In genomic region chr7:127923714-127924113, GRCm38 (mm10) we compare ENCODE assay signal across 29 mouse cellular contexts. TPM values are rescaled to one million over a fixed set of nuclear protein-coding genes. Genes with fewer than 3 reads are reported as not detected.
DNase-seq lines count a peak whose midpoint lies in the region; ATAC-seq and TF ChIP-seq lines count a peak whose summit lies in the region.
"Had no signal": no experiment of that assay in that cellular context is flagged by ENCODE, and none has a peak within 500 bp of the region (broad histone marks: within the 10 kb centered on the region; RNA-seq: fewer than 3 reads in every experiment).

No protein-coding gene starts in this region.

- WGBS in kidney, embryonic 16.5 days: 91% methylated on average over 5 of the region's 5 CpGs
- 66% methylated on average over 5 of the region's 5 CpGs for WGBS in lung, postnatal 0 days
- WGBS in heart, embryonic 10.5 days: 88% methylated on average over 5 of the region's 5 CpGs

- H3K4me1 ChIP-seq in kidney, embryonic 16.5 days (ENCODE audit: insufficient read depth, low read length): peaks cover 35% of the 10 kb centered on the region
- H3K4me1 ChIP-seq in lung, postnatal 0 days (ENCODE audit: insufficient read depth, low read depth, low read length): peaks cover 4% of the 10 kb centered on the region; the same call in 1 of the 2 replicates
- peaks cover 7% of the 10 kb centered on the region; the same call in 1 of the 2 replicates for H3K4me1 ChIP-seq in heart, embryonic 10.5 days
- H3K4me1 ChIP-seq: neural tube, embryonic 13.5 days had no signal

- H3K36me3 ChIP-seq in kidney, embryonic 16.5 days (ENCODE audit: insufficient read depth, low read length): peaks cover 25% of the 10 kb centered on the region
- H3K36me3 ChIP-seq in lung, postnatal 0 days (ENCODE audit: insufficient read depth, low read length): 0 out of 2 replicates have a peak, but pooled peaks cover 12% of the 10 kb centered on the region
- H3K36me3 ChIP-seq in heart, embryonic 10.5 days: peaks cover 61% of the 10 kb centered on the region

- no peak overlapping the region for H3K4me3 ChIP-seq in kidney, embryonic 16.5 days (ENCODE audit: low read length)
- no peak overlapping the region for H3K4me3 ChIP-seq in lung, postnatal 0 days (ENCODE audit: low read depth, low read length)
- no peak overlapping the region for H3K4me3 ChIP-seq in heart, embryonic 10.5 days
- H3K4me3 ChIP-seq: forebrain, embryonic 10.5 days; heart, embryonic 12.5 days; hindbrain, embryonic 10.5 days; midbrain, embryonic 10.5 days; myocyte; neural tube, embryonic 13.5 days had no signal

- peak overlapping the region; percentile 97 for H3K27ac ChIP-seq in kidney, embryonic 16.5 days (ENCODE audit: low read length)
- peak overlapping the region; percentile 80 for H3K27ac ChIP-seq in lung, postnatal 0 days (ENCODE audit: low read length)
- no peak overlapping the region for H3K27ac ChIP-seq in heart, embryonic 10.5 days
- H3K27ac ChIP-seq: forebrain, embryonic 10.5 days; hindbrain, embryonic 10.5 days; liver, embryonic 14.5 days; midbrain, embryonic 10.5 days; neural tube, embryonic 13.5 days had no signal

- H3K9me3 ChIP-seq in kidney, embryonic 16.5 days (ENCODE audit: low read length): no peaks in the 10 kb centered on the region
- no peaks in the 10 kb centered on the region for H3K9me3 ChIP-seq in lung, postnatal 0 days (ENCODE audit: low read length)
- H3K9me3 ChIP-seq in heart, embryonic 10.5 days: no peaks in the 10 kb centered on the region
- H3K9me3 ChIP-seq: forebrain, embryonic 10.5 days; heart, embryonic 12.5 days; hindbrain, embryonic 10.5 days; midbrain, embryonic 10.5 days; neural tube, embryonic 13.5 days had no signal

- TF ChIP-seq EP300 in lung, postnatal 0 days (IDR thresholded peaks at IDR 0.05): no peak

- TF ChIP-seq CTCF in lung, postnatal 0 days (IDR thresholded peaks at IDR 0.05): no peak

- H3K27me3 ChIP-seq in kidney, embryonic 16.5 days (ENCODE audit: insufficient read depth, low read length): no peaks in the 10 kb centered on the region
- no peaks in the 10 kb centered on the region for H3K27me3 ChIP-seq in lung, postnatal 0 days (replicated peaks; ENCODE audit: insufficient read depth, low read length)
- H3K27me3 ChIP-seq in heart, embryonic 10.5 days (ENCODE audit: insufficient read depth, poor library complexity, severe bottlenecking): peaks cover 10% of the 10 kb centered on the region

- ATAC-seq in kidney, embryonic 16.5 days (ENCODE audit: low FRiP score, low TSS enrichment): no peak
- no peak for ATAC-seq in lung, postnatal 0 days
- ATAC-seq in cerebellum, adult (ENCODE audit: insufficient number of reproducible peaks, low FRiP score, low TSS enrichment): no peak
- ATAC-seq: forebrain, embryonic 16.5 days; hindbrain, embryonic 16.5 days; midbrain, embryonic 16.5 days had no signal

- no peak for DNase-seq in kidney, postnatal 14 days
- no peak for DNase-seq in lung, postnatal 0 days (ENCODE audit: low spot score)
- DNase-seq in lung, postnatal 25 days (ENCODE audit: low spot score): no peak
- peak; percentile 14 to 57 for DNase-seq in kidney, postnatal 25 days
- DNase-seq in heart, embryonic 10.5 days (ENCODE audit: low spot score): no peak
- DNase-seq: adrenal gland, postnatal 10 days; cerebellum, postnatal 10 days; gastrocnemius, postnatal 14 days; heart, adult 11 months; heart, postnatal 10 days; layer of hippocampus, adult 9-11 months; retina, postnatal 1 day; thymus, adult 2 months; thymus, postnatal 4 days had no signal

- H3K4me2 ChIP-seq in kidney, embryonic 16.5 days (replicated peaks; ENCODE audit: low read depth, low read length): no peak overlapping the region
- H3K4me2 ChIP-seq in lung, postnatal 0 days (replicated peaks; ENCODE audit: low read depth, low read length): no peak overlapping the region
- H3K4me2 ChIP-seq: heart, embryonic 12.5 days; neural tube, embryonic 13.5 days had no signal

- H3K9ac ChIP-seq in kidney, embryonic 16.5 days (replicated peaks; ENCODE audit: low read length): no peak overlapping the region
- no peak overlapping the region for H3K9ac ChIP-seq in lung, postnatal 0 days (replicated peaks; ENCODE audit: low read depth)
- H3K9ac ChIP-seq: heart, embryonic 12.5 days; liver, embryonic 14.5 days; neural tube, embryonic 13.5 days had no signal

RNA-seq across cellular contexts. Expression of gene Prss8, which starts 6.2 kb away (rescaled TPM):
- 93.2 and 98.7 TPM in 2 replicates for polyA plus RNA-seq in kidney, embryonic 16.5 days (2015; fragmentation: Nextera tagmentation; extraction: Ambion mirVana)
- 141 and 152 TPM in 2 replicates for polyA plus RNA-seq in lung, postnatal 0 days (2015; fragmentation: Nextera tagmentation; extraction: Ambion mirVana)
- polyA plus RNA-seq in heart, embryonic 10.5 days (2016; fragmentation: Nextera tagmentation; extraction: Ambion mirVana): 2.3 and 8.9 TPM in 2 replicates
- polyA plus RNA-seq: activated CD4-positive, CD25-positive, alpha-beta regulatory T cell, adult 4 months; C2C12; macrophage had no signal

RNA-seq across cellular contexts. Expression of gene Kat8, which starts 11.4 kb away (rescaled TPM):
- 42.7 and 44.4 TPM in 2 replicates for polyA plus RNA-seq in kidney, embryonic 16.5 days (2015; fragmentation: Nextera tagmentation; extraction: Ambion mirVana)
- 21.1 TPM in 2 replicates for polyA plus RNA-seq in lung, postnatal 0 days (2015; fragmentation: Nextera tagmentation; extraction: Ambion mirVana)
- 31.0 and 39.7 TPM in 2 replicates for polyA plus RNA-seq in heart, embryonic 10.5 days (2016; fragmentation: Nextera tagmentation; extraction: Ambion mirVana)

RNA-seq across cellular contexts. Expression of gene Bckdk, which starts 19.8 kb away (rescaled TPM):
- 155 and 156 TPM in 2 replicates for polyA plus RNA-seq in kidney, embryonic 16.5 days (2015; fragmentation: Nextera tagmentation; extraction: Ambion mirVana)
- 74.4 and 81.2 TPM in 2 replicates for polyA plus RNA-seq in lung, postnatal 0 days (2015; fragmentation: Nextera tagmentation; extraction: Ambion mirVana)
- polyA plus RNA-seq in heart, embryonic 10.5 days (2016; fragmentation: Nextera tagmentation; extraction: Ambion mirVana): 143 and 176 TPM in 2 replicates

RNA-seq across cellular contexts. Expression of gene Prss36, which starts 22.8 kb away (rescaled TPM):
- polyA plus RNA-seq in kidney, embryonic 16.5 days (2015; fragmentation: Nextera tagmentation; extraction: Ambion mirVana): 15.2 TPM in 2 replicates
- 9.2 and 10.0 TPM in 2 replicates for polyA plus RNA-seq in lung, postnatal 0 days (2015; fragmentation: Nextera tagmentation; extraction: Ambion mirVana)
- 10.9 and 13.0 TPM in 2 replicates for polyA plus RNA-seq in heart, embryonic 10.5 days (2016; fragmentation: Nextera tagmentation; extraction: Ambion mirVana)

RNA-seq across cellular contexts. Expression of gene Vkorc1, which starts 28.3 kb away (rescaled TPM):
- 163 and 168 TPM in 2 replicates for polyA plus RNA-seq in kidney, embryonic 16.5 days (2015; fragmentation: Nextera tagmentation; extraction: Ambion mirVana)
- 134 TPM in 2 replicates for polyA plus RNA-seq in lung, postnatal 0 days (2015; fragmentation: Nextera tagmentation; extraction: Ambion mirVana)
- polyA plus RNA-seq in heart, embryonic 10.5 days (2016; fragmentation: Nextera tagmentation; extraction: Ambion mirVana): 81.7 and 89.4 TPM in 2 replicates

Comparison
In these comparisons a context has a peak if more than half of its experiments do, and no peak if none do; other contexts are left out.
1. DNase-seq: peak in kidney, postnatal 25 days (2 of 2); none in kidney, postnatal 14 days (single experiment), lung, postnatal 0 days (single experiment), lung, postnatal 25 days (single experiment) and heart, embryonic 10.5 days (single experiment).